Mouse (Mus musculus) intestine, embryonic 15.5 days (tissue): ENCODE measurements around the gene Anks1. TPM values are rescaled to one million over a fixed set of nuclear protein-coding genes. Genes with fewer than 3 reads are reported as not detected.

Source experiments
- ATAC-seq: fragments of 200-750 bp; cut with Nextera tagmentation; 2 replicates; pipeline ENCODE4 v1.8.0; 2017; ENCODE audit warnings: moderate TSS enrichment, moderate library complexity
- H3K27ac ChIP-seq: fragments of 300-500 bp; sonication (generic); 2 replicates; pipeline ENCODE4 v1.5.1; 2015; ENCODE audit warnings: mild to moderate bottlenecking, inconsistent platforms
- H3K27me3 ChIP-seq: fragments of 300-500 bp; sonication (generic); replicated peaks from 2 replicates; pipeline ENCODE4 v1.6.1; 2015; ENCODE audit warnings: inconsistent platforms
- H3K36me3 ChIP-seq: fragments of 300-500 bp; sonication (generic); 2 replicates; pipeline ENCODE4 v1.6.1; 2015; ENCODE audit warnings: inconsistent platforms
- H3K4me1 ChIP-seq: fragments of 300-500 bp; sonication (generic); replicated peaks from 2 replicates; pipeline ENCODE4 v1.6.1; 2015; ENCODE audit warnings: inconsistent platforms
- H3K4me2 ChIP-seq: fragments of 300-500 bp; sonication (generic); replicated peaks from 2 replicates; pipeline ENCODE4 v1.6.1; 2015; ENCODE audit warnings: mild to moderate bottlenecking, inconsistent platforms
- H3K4me3 ChIP-seq: fragments of 300-500 bp; sonication (generic); replicated peaks from 2 replicates; pipeline ENCODE4 v1.5.1; 2015; ENCODE audit warnings: inconsistent platforms
- H3K9ac ChIP-seq: fragments of 300-500 bp; sonication (generic); 2 replicates; pipeline ENCODE4 v1.6.1; 2015; ENCODE audit warnings: inconsistent platforms
- H3K9me3 ChIP-seq: fragments of 300-500 bp; sonication (generic); 2 replicates; pipeline ENCODE4 v1.6.1; 2016; ENCODE audit warnings: inconsistent platforms
- WGBS: fragments of 180-500 bp; shearing (Covaris S2); methylation state at CpG from one replicate; pipeline ENCODE4 v1.1.7; 2015; 5-methylcytosine and 5-hydroxymethylcytosine counted together
- polyA plus RNA-seq: library from polyadenylated mRNA; unstranded; fragments of >200 nt; fragmentation: Nextera tagmentation; extraction: Ambion mirVana; gene quantifications from 2 replicates; pipeline ENCODE4 v1.2.1, GENCODE M21; 2015

The Anks1 gene
- polyA plus RNA-seq, 1 experiment from 2014 or later, result 12.5 TPM

DNA sequence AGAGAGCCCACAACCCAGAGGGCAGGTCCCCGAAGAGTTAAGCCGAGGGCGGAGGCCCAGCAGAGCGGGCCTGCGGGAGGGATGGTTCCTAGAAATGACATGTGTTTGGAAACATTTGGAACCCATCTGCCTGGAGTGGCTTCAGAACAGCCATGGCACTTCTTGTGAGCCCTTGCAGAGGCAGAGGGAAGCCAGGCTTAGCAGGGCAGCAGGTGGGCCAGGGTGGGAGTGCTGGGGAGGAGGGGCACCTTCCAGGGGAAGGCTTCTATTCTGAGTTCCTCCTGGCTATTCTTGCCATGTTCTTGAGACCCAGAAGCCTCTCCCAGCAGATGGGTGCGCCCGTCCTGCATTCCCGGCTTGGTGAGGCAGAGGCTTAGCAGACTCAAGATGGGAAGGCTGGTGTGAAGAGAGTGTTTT lies 99.5 kb downstream of the Anks1 start:
- Histone ChIP-seq H3K4me3 (peak overlapping the region; percentile 29), H3K9me3 (no peaks in the 10 kb centered on the region), H3K36me3 (no peaks in the 10 kb centered on the region), H3K27me3 (no peaks in the 10 kb centered on the region; the same call in 1 of the 2 replicates), H3K4me1 (peaks cover 58% of the 10 kb centered on the region), H3K9ac (peak overlapping the region; percentile 39), H3K4me2 (peak overlapping the region; percentile 62), H3K27ac (peak overlapping the region; percentile 86)
- WGBS, result 57% methylated on average over 8 of the region's 8 CpGs
- ATAC-seq, result no peak

- WGBS, result 67% methylated on average over 10 of the region's 10 CpGs
- H3K27ac ChIP-seq, result peak overlapping the region; percentile 86; the same call in 1 of the 2 replicates
- no peaks in the 10 kb centered on the region for H3K27me3 ChIP-seq
- no peaks in the 10 kb centered on the region for H3K36me3 ChIP-seq
- peak overlapping the region; percentile 62 for H3K4me2 ChIP-seq
- no peak for ATAC-seq
- H3K9ac ChIP-seq, result peak overlapping the region; percentile 39
- H3K9me3 ChIP-seq, result no peaks in the 10 kb centered on the region
- H3K4me3 ChIP-seq, result peak overlapping the region; percentile 29
- peaks cover 61% of the 10 kb centered on the region for H3K4me1 ChIP-seq
Observed at GRCm38 (mm10) chr17:28009066-28009715, 100.1 kb downstream of the Anks1 start.

GRCm38 (mm10) chr17:28009716-28010114 lies 100.6 kb downstream of the Anks1 start:
- Histone ChIP-seq H3K4me2 (peak overlapping the region; percentile 62), H3K27ac (no peak overlapping the region), H3K27me3 (no peaks in the 10 kb centered on the region), H3K4me1 (peaks cover 64% of the 10 kb centered on the region), H3K36me3 (no peaks in the 10 kb centered on the region), H3K9ac (no peak overlapping the region), H3K9me3 (no peaks in the 10 kb centered on the region), H3K4me3 (no peak overlapping the region)
- ATAC-seq, result no peak
- 84% methylated on average over 7 of the region's 7 CpGs for WGBS

DNA sequence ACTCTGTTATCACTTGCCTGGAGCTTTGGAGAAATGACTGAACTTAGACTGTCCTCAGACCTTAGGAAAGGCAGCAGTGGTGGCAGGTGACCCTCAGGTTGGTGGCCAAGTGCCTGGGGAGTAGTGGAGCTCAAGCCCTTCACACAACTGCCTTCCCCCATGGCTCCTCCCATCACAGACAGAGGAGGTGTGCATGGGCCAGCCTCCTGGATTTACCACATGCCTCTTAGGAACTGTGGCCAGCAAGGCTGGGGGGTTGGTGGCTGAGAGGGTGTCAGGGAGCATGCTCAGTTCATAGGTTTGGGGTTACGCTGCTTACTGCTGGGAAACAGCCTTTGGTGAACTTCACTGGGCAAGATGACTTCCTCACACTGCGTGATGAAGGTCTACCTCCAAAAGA lies 101.8 kb downstream of the Anks1 start:
- Histone ChIP-seq H3K27ac (no peak overlapping the region), H3K27me3 (no peaks in the 10 kb centered on the region), H3K4me3 (no peak overlapping the region), H3K4me1 (peaks cover 69% of the 10 kb centered on the region), H3K4me2 (no peak overlapping the region), H3K36me3 (no peaks in the 10 kb centered on the region), H3K9ac (no peak overlapping the region), H3K9me3 (no peaks in the 10 kb centered on the region)
- 98% methylated on average over 2 of the region's 2 CpGs for WGBS
- no peak for ATAC-seq

- no peaks in the 10 kb centered on the region for H3K27me3 ChIP-seq
- peak overlapping the region; percentile 61 for H3K27ac ChIP-seq
- H3K4me3 ChIP-seq, result no peak overlapping the region
- no peak for ATAC-seq
- H3K4me1 ChIP-seq, result peaks cover 60% of the 10 kb centered on the region
- WGBS, result 54% methylated on average over 6 of the region's 6 CpGs
- no peaks in the 10 kb centered on the region for H3K36me3 ChIP-seq
- H3K9me3 ChIP-seq, result no peaks in the 10 kb centered on the region
- H3K4me2 ChIP-seq, result peak overlapping the region; percentile 48
- no peak overlapping the region for H3K9ac ChIP-seq
Observed at GRCm38 (mm10) chr17:28012851-28013250, 103.7 kb downstream of the Anks1 start.

DNA sequence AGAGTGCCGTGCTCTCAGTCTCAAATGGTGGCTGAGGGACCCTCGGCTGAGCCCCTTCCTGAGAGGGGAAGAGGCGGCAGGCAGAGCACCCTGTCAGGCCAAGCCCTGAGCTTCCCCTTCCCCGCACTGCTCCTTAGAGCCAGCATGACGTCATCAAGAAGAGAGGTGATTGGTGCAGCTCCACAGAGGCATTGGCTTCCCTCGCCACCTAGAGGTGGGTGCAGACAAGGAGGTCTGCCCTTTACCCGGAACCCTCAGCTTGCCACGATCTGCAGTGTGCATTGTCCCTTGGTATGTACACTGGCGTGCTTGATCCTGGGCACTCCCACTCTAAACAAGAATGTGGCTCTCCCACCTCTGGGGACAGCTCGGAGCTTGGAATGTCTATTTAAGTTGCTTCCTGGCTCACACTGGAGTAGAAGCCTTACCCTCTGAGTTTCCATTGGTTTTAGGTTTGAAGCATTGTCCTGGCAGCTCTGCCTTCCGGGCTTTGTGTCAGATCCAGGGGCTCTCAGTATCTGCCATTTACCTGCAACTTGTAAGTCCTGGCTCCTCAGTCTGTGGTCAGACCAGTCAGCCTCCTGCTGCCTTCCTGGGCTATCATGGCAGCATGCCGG lies 104.3 kb downstream of the Anks1 start:
- no peak overlapping the region for H3K9ac ChIP-seq

GRCm38 (mm10) chr17:28014449-28014848 lies 105.3 kb downstream of the Anks1 start:
- H3K4me1 ChIP-seq, result peaks cover 51% of the 10 kb centered on the region
- H3K9ac ChIP-seq, result no peak overlapping the region
- no peaks in the 10 kb centered on the region for H3K36me3 ChIP-seq
- no peaks in the 10 kb centered on the region for H3K9me3 ChIP-seq
- no peak overlapping the region for H3K4me2 ChIP-seq
- peak overlapping the region; percentile 61 for H3K27ac ChIP-seq
- H3K27me3 ChIP-seq, result no peaks in the 10 kb centered on the region
- no peak overlapping the region for H3K4me3 ChIP-seq
- ATAC-seq, result no peak
- WGBS, result 47% methylated on average over 4 of the region's 4 CpGs

More for the DNA sequence above, 104.3 kb downstream of the Anks1 start:
- peak; percentile 93 for ATAC-seq
- WGBS, result 15% methylated on average over 12 of the region's 12 CpGs
- Histone ChIP-seq H3K4me1 (peaks cover 55% of the 10 kb centered on the region), H3K4me3 (no peak overlapping the region), H3K36me3 (no peaks in the 10 kb centered on the region), H3K9me3 (no peaks in the 10 kb centered on the region), H3K4me2 (peak overlapping the region; percentile 48), H3K27me3 (no peaks in the 10 kb centered on the region), H3K27ac (peak overlapping the region; percentile 61)

DNA sequence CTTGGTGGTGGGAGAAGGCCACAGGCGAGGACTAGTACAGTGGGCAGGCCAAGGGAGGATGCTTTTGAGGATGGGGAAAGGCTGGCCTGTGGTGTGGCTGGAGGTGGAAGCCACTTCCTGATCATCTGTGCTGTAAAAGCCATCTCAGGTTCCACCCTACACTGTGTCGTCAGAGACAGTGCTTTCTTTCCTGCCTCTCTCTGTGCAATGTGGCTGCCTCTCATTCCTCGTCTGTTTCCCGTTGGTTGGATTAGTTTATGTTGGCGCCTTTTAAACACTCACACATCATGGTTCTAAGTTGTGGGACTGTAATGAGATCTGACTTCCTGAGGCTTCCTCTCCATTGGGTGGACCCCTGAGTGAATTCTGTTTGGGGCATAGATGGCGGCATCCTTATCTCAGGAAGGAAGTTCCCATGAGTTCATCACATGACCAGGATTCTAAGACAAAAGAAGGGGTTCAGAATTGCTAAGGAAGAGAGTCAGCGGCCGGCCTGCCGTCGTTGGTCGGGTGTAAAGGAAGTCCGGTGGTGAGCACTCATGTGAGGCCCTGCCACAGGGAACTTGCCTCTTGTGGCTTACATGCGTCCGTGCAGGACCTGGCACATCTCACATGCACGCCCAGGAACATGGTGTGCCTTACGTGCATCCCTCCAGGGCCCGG lies 106.1 kb downstream of the Anks1 start:
- Histone ChIP-seq H3K4me3 (no peak overlapping the region), H3K4me2 (no peak overlapping the region), H3K36me3 (no peaks in the 10 kb centered on the region), H3K27me3 (no peaks in the 10 kb centered on the region), H3K9me3 (no peaks in the 10 kb centered on the region), H3K9ac (no peak overlapping the region), H3K27ac (peak overlapping the region; percentile 70), H3K4me1 (peaks cover 51% of the 10 kb centered on the region)
- ATAC-seq, result no peak
- WGBS, result 62% methylated on average over 17 of the region's 17 CpGs

- peak overlapping the region; percentile 70 for H3K27ac ChIP-seq
- 77% methylated on average over 8 of the region's 8 CpGs for WGBS
- H3K27me3 ChIP-seq, result no peaks in the 10 kb centered on the region
- no peak overlapping the region for H3K4me3 ChIP-seq
- peaks cover 52% of the 10 kb centered on the region for H3K4me1 ChIP-seq
- ATAC-seq, result peak; percentile 68
- no peaks in the 10 kb centered on the region for H3K36me3 ChIP-seq
- no peak overlapping the region for H3K9ac ChIP-seq
- no peak overlapping the region for H3K4me2 ChIP-seq
- no peaks in the 10 kb centered on the region for H3K9me3 ChIP-seq
Observed at GRCm38 (mm10) chr17:28016056-28016797, 107.1 kb downstream of the Anks1 start.

DNA sequence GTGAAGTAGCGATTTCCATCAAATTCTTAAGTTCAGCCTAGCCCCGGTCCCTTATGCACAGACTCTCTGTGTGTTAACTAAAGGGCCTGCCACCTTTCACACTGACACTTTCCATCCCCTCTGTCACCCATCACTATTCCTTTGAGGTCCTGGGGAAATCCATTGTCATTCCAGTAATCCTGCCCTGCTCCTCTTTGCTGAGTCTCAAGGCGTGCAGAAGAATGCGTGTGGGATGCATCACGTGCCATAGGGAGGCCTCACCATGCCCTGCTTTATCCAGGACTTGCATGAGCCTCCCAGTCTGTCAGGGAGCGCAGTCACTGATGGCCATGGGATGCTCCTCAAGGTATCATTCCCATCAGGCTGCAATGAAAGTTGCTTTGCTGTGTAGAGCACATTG lies 109.2 kb downstream of the Anks1 start:
- WGBS, result 63% methylated on average over 6 of the region's 6 CpGs
- H3K4me1 ChIP-seq, result peaks cover 47% of the 10 kb centered on the region
- no peak overlapping the region for H3K4me2 ChIP-seq
- no peaks in the 10 kb centered on the region for H3K36me3 ChIP-seq
- no peak for ATAC-seq
- H3K4me3 ChIP-seq, result no peak overlapping the region
- H3K27ac ChIP-seq, result no peak overlapping the region
- no peaks in the 10 kb centered on the region for H3K9me3 ChIP-seq
- no peak overlapping the region for H3K9ac ChIP-seq
- no peaks in the 10 kb centered on the region for H3K27me3 ChIP-seq

DNA sequence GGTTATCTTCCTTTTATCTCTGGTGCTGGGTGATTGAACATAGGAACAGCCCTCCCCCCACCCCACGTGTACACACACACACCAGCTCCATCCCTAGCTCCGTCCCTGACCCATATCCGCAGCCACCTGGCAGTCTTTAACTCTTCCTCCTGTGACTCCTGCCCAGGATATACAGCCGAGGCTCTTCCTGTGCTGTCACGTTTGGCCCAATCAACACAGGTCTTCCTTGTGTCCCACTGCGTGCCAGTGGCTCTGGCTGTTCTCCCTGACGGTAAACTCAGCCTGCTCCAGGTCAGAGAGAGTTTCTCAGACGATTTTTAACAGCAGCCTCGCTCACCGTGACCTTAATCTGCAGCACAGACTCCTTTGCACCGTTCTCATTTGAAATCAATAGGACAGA lies 109.7 kb downstream of the Anks1 start:
- no peaks in the 10 kb centered on the region for H3K9me3 ChIP-seq
- no peak overlapping the region for H3K27ac ChIP-seq
- no peak overlapping the region for H3K4me3 ChIP-seq
- no peak for ATAC-seq
- no peaks in the 10 kb centered on the region for H3K36me3 ChIP-seq
- no peak overlapping the region for H3K9ac ChIP-seq
- WGBS, result 52% methylated on average over 11 of the region's 11 CpGs
- no peaks in the 10 kb centered on the region for H3K27me3 ChIP-seq
- H3K4me2 ChIP-seq, result no peak overlapping the region
- H3K4me1 ChIP-seq, result peaks cover 42% of the 10 kb centered on the region
